Mouse (Mus musculus) stomach, postnatal 0 days (tissue): Measurements from ENCODE around the gene Gm28230.

ENCODE experiments used
- CTCF ChIP-seq: IDR thresholded peaks from 2 replicates; pipeline ENCODE4 v1.5.1; 2016; ENCODE audit warnings: antibody characterized with exemption, low read depth, mild to moderate bottlenecking, moderate library complexity
- EP300 ChIP-seq: optimal IDR thresholded peaks from 2 replicates; pipeline ENCODE3; 2016; ENCODE audit warnings: antibody characterized with exemption

DNA sequence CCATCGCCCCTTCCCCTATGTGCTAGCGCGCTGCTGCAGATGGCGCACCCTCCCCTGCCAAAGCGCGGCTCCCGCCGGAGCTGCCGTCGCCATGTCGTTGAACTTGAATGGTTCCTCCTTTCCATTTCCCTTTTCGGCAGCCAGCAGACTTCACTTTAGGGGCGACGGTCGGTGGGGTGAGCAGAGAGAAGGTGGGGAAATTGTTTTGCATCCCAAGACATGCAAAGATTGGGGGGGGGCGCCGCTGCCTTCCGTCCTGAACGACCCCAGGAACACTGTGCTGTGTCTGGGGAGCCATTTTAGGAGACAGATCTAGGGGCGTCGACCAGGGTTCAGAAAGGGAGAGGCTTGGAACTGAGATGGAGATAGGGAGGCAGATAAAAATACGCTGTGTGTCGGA, 46.5 kb upstream of the Gm28230 start:
- no peak for TF ChIP-seq CTCF
- no peak for TF ChIP-seq EP300
